Mouse (Mus musculus) adrenal gland, postnatal 14 days (tissue): ENCODE results near the gene Gtpbp3. TPM values are rescaled to one million over a fixed set of nuclear protein-coding genes. Genes with fewer than 3 reads are reported as not detected.

Experiments used
- DNase-seq: peaks from one replicate; pipeline ENCODE4 v3.0.0; 2021; ENCODE audit warnings: mixed read lengths
- total RNA-seq: library from RNA; stranded (reverse); gene quantifications from 2 replicates; pipeline ENCODE4 v1.2.3, GENCODE M21; 2021

Gene Gtpbp3
- total RNA-seq, 1 experiment from 2014 or later: 21.5 TPM

DNA sequence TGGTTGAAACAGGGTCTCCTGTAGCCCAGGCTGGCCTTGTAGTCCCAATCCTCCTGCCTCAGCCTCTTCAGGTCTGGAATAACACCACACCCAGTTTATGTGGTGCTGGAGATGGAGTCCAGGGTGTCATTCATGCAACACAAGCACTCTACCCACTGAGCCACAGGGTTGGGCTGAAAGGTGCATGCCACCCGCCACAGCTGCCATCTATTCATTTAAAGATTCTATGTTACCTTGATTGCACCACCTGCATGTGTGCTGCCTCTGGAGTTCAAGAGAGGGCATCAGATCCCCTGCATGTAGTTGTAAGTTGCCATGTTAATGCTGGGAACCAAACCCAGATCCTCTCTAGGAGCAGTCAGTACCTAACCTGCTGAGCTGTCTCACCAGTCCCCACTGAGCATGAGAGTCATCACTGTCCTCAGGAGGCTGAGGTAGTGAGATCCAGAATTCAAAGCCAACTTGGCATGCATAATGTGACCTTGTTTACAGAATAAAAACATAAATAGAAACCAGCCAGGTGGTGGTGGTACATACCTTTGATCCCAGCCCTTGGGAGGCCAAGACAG is 9.3 kb downstream of the Gtpbp3 start:
- no peak for DNase-seq

DNA sequence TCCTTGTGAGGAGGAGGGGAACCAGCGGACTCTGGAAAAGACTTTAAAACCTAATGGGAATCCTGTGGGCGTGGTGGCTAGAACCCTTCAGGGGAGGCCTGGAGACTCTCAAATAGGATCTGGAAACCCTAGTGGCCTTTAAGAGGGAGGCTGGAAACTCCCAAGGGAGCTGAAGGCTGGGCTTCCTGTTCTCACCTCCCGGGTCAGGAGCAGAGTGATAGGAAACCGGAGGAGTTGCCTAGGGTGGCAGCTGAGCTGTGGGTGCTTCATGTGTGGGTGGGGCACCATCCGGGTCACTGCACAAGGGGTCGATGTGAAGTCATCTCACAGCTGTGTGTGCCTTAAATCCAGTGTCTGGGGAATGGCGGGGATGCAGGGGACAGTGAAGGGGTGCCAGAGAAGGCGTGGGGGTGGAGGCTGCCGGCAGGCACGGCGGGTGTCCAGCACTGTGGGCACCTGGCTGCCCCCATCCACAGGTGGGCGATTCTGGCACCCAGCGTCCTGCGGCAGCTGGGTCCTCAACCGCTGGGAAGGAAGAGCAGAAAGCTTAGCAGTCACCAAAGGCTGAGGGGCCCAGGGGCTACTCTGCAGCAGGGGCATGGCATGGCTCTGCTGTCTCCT is 10.1 kb downstream of the Gtpbp3 start:
- peak; percentile 68 for DNase-seq

- DNase-seq: peak; percentile 65
These were observed 11.2 kb downstream of the Gtpbp3 start for GRCm38 (mm10) chr8:71498816-71499690.

GRCm38 (mm10) chr8:71504349-71504748 is 16.4 kb downstream of the Gtpbp3 start:
- DNase-seq: no peak

DNA sequence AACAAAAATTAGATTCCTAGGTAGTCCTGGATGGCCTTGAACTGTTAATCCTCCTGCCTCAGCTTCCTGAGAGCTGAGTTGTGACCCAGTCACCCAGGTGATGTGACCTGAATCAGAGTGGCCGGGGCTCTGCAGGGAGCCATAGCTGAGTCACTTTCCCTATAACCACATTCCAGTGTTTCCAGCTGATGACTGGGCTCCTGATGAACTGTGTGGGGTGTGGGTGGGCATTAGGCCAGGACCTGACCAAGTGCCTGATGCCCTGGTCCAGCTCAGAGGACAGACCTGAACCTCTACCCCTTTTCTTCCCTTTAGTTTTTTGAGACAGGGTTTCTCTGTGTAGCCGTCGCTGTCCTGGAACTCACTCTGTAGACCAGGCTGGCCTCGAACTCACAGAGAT is 17.4 kb downstream of the Gtpbp3 start:
- no peak for DNase-seq

DNA sequence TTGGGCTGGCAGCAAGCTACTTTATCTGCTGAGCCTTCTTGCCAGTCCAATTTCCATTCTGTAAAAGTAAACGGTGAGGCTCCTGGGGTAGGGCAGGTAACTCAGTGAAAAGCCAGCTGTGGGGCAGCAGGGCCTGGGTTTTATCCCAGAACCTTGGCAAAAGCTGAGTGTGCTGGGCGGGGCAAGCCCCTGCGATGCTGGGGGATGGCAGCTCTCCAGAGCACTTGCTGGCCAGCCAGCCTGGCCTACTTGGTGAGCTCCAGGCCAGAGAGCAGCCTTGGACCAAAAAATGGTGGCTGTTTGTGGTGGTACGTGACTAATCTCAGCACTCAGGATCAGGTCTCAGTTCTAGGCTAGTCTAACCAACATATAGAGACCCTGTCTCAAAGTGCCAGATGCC is 18.1 kb downstream of the Gtpbp3 start:
- no peak for DNase-seq

DNA sequence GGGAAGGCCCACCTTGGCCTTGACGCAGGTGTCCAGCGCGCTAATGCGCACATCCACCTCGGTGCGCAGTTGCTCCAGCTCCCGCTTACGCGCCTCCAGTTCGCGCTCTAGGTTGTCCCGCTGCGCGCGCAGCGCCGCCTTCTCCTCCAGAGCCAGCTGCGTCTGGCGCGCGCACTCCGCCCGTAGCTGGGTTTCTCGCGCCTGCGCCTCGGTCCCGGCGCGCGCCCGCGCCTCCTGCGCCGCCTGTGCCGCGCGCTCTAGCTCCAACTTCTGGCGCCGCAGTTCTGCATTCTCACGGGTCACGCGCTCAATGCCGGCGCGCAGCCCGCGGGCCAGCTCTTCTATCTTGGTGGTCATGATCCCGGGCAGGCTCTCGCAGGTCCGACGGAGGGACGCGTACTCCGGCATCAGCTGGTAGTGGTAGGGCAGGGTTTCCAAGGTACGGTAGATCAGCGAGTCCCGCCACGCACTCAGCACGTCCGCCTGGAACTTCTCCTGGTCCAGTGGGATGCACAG is 19.7 kb downstream of the Gtpbp3 start:
- peak; percentile 90 for DNase-seq

DNA sequence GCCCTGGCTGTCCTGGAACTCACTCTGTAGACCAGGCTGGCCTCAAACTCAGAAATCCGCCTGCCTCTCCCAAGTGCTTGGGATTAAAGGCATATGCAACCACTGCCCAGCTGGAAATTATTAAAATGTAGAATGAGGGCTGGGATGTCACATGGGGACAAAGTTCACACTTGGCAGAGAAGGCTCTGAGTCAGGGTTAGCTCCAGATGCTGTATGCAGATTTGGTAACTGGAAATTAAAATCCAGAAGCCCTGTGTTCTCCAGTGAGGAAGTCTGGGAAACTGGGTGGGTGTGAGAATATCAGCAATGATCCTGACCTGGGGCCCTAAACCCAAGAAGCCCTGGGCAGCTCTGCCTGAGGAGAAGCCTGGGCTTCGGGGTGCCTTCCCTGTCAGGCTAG is 21.4 kb downstream of the Gtpbp3 start:
- DNase-seq: no peak

- DNase-seq: peak; percentile 38
These were observed 23.7 kb downstream of the Gtpbp3 start, which contains the start of gene Plvap for GRCm38 (mm10) chr8:71511644-71512043. Plvap (minus strand) TSS chr8:71511752.

DNA sequence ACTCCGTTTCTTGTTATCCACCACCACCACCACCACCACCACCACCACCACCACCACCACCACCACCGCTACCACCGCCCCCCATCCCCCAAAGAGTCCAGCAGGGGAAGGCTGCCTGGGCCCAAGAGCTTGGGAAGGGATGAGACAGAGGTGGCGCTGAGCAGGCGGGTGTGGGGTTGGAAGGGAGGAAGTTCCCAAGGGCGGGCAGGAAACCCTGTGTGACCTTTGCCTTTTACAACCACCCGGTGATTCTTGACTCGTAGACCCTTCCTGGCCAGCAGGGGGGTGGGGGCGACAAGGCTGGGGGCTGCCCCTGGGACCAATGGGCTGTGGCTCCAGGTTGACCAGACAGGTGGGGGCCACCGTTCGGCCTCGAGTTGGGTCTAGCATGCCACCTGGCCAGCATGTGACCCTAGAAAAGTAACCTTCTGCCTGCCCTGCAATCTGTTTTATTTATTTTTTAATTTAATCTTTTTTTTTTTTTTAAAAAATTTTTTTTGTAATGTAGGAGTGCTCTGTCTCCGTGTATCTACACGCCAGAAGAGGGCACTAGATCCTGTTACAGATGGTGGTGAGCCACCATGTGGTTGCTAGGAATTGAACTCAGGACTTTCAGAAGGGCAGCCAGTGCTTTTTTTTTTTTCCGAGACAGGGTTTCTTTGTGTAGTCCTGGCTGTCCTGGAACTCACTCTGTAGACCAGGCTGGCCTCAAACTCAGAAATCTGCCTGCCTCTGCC is 25.3 kb downstream of the Gtpbp3 start:
- DNase-seq: peak; percentile 58

GRCm38 (mm10) chr8:71515043-71515442 is 27.1 kb downstream of the Gtpbp3 start:
- DNase-seq: no peak

DNA sequence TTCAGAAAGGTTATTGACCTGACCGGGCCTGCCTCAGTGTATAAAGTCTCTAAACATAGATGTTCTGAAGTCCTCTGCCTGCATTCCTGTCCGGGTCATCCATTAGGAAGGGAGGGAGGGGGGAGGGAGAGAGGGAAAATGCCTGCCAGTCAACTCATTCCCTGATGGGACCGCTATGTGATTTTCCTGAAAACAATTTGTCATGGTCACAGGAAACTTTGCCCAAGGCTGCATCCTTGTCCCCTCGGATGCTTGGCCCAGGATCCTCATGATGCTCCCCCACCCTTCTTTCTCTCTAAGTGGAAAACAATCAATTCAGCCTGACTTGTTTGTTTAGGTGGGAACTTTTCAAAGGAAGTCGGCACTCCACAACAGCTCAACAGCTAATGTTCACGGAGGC is 28.9 kb downstream of the Gtpbp3 start:
- DNase-seq: no peak

GRCm38 (mm10) chr8:71519037-71519825 is 31.3 kb downstream of the Gtpbp3 start:
- peak; percentile 84 for DNase-seq

DNA sequence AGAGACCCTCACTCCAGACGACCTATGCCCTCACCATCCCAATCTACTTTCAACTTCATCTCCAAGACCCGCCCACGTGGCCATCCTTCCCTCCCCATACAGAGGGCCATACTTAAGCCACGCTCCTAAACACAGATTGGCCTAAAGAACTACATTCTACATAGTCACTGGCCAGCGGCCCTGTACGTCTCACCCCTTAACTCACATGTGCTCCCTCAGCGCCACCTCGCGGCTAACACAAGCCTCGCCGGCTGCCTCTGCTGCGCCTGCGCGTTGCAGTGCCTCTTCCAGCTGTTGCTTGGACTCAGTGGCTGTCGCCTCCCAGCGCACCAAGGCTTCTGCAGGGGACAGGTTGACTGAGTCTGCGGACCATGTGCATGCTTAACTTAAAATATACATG is 33.7 kb downstream of the Gtpbp3 start:
- DNase-seq: peak; percentile 97

DNA sequence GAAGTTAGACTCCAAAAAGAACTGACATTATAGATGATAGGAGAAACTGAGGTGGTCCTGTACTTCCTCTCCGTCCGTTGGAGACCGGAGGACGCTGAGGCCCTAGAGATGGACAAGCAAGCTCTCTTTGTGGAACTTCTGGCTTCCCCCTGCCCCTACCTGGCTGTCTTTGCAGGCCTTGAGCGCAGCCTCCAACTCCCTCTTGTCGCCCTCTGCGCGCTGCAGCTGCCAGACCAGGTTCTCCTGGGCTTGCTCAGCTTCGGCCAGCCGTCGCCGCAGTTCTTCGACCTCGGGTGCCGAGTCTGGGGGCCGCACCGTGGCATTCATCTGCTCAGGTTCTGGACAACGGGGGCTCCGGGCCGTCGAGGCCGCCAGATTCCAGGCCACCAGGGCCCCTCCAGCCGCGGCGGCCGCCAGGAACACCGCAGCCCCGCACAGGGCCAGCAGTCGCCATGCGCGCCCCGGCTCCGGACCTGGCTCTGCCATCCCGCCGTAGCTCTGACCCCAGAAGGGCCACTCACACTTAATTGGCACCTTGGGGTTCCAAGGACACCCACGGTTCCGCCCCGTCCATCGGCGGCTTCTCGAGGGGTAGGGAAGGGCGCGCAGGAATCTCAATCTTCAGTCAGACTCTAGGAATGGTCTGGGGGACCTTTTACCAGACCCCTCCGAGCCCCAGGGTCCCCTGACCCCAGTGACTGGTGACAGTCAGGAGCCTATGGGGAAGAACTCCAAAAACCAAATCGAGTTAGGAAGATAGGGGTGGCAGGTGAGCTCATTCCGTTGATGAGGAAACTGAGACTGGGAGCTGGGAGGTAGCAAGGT is 37.5 kb downstream of the Gtpbp3 start, which contains the start of gene Ccdc194:
Gene Ccdc194, minus strand, starts transcription at position 486 of the 825 bp plus-strand sequence.
- no peak for DNase-seq

GRCm38 (mm10) chr8:71526272-71526671 is 38.4 kb downstream of the Gtpbp3 start:
- DNase-seq: no peak

DNA sequence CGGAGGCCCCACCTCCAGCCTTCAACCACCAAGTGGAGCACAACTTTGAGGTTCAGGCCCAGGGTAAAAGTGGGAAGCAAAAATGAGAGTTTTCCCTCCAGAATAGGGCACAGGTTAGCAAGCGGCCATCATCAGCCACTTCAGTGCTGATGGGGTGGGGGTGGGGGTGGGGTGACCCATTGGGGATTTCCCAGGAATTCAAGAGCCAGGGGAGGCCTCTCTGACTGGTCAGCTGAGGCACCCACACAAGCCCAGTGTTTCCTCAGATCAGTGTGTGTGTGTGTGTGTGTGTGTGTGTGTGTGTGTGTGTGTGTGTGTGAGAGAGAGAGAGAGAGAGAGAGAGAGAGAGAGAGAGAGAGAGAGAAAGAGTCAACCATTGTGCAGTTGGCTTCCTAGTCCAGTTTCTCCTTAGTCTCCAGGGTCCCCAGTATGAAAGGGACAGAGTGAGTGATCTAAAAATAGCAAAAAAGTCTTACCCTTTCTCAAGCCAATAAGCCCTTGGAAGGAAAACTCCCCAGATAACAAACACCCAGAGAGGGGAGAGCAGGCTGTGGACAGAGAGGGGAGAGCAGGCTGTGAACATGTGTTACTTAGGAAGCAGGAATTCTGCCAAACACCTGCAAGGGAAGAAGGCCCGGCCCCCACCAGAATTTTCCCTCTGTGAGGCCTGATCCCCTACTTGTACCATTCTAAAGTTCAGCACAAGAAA is 39.4 kb downstream of the Gtpbp3 start:
- DNase-seq: no peak

DNA sequence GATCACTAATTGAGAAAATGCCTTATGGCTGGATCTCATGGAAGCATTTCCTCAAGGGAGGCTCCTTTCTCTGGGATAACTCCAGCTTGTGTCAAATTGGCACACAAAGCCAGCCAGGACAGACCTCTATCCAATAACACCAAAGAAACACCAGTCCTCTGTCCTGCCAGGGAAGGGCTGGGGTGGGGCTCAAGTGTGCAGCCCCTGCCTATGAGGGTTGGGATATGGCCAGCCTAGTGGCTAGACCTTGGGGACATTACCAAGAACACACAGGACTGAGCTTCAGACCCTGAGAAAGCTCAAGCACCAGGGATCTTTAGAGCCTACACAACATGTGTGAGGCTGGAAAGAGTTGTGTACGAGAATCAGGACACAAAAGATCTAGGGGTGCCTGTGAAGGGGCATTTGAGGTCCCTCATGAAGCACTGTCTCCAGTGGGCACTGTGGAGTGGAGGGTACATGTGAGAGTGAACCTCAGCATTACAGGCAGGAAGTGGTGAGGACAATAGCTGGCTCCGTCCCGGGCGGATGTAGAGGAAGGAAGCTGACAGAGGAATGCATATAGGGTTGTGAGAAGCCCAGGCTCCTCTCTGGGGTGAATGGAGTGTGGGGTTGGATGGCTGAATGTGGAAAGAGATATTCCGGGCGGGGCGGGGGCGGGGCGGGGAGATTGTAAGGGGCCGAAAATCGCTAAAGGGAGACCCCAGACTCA is 40.6 kb downstream of the Gtpbp3 start:
- no peak for DNase-seq
